Mouse (Mus musculus): ENCODE measurements around the gene Gnmt. TPM values are rescaled to one million over a fixed set of nuclear protein-coding genes. Genes with fewer than 3 reads are reported as not detected.

Gene Gnmt
- 1.2 TPM in 1 of 2 replicates, not detected in the other for polyA plus RNA-seq (2012; ENCODE audit: insufficient read depth, insufficient read length, missing spikeins)

GRCm38 (mm10) chr17:46728904-46729318, at the start of gene Gnmt:
Gene Gnmt (minus strand): TSS chr17:46729168.
- Histone ChIP-seq H3K4me3 (ENCODE audit: insufficient read depth, low read length) (no peak within 1 kb of the TSS), H3K27ac (ENCODE audit: insufficient read depth, low read depth, low read length) (no peak within 1 kb of the TSS), H3K4me1 (ENCODE audit: control insufficient read depth, insufficient read depth, low read length) (0 out of 2 replicates have a peak, but pooled peaks cover 2% of the 10 kb centered on the region)
- TF ChIP-seq CTCF (IDR thresholded peaks at IDR 0.05; ENCODE audit: low read depth, low read length) (no peak), POLR2A (IDR thresholded peaks at IDR 0.05; ENCODE audit: borderline replicate concordance, low read depth, low read length) (no peak)

DNA sequence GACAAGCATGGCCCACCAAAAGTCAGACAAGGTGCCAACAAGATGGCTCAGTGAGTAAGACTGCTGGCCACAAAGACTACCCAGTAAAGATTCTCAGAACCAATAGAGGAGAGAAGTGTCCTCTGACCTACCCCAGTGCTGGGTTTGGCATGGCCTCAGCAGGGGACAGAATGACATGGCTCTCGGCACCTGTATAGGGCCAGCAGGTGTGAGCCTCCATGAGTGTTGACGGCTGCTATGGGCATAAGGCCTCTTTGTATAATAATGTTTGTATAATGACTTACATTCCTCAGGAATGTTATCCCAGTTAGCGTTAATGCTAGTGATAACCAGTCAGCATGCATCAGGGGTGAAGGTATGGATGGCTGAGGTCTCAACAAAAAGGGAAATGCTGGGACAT, 47.1 kb upstream of the Gnmt start:
- TF ChIP-seq POLR2A (IDR thresholded peaks at IDR 0.05; ENCODE audit: borderline replicate concordance, low read depth, low read length): no peak
- no peak for TF ChIP-seq CTCF (IDR thresholded peaks at IDR 0.05; ENCODE audit: low read depth, low read length)
- peaks cover 8% of the 10 kb centered on the region for H3K4me1 ChIP-seq (ENCODE audit: control insufficient read depth, insufficient read depth, low read length)
- no peak overlapping the region for H3K27ac ChIP-seq (ENCODE audit: insufficient read depth, low read depth, low read length)
- no peak overlapping the region for H3K4me3 ChIP-seq (ENCODE audit: insufficient read depth, low read length)

GRCm38 (mm10) chr17:46775070-46775469, 46.1 kb upstream of the Gnmt start:
- TF ChIP-seq CTCF (IDR thresholded peaks at IDR 0.05; ENCODE audit: low read depth, low read length): no peak
- TF ChIP-seq POLR2A (IDR thresholded peaks at IDR 0.05; ENCODE audit: borderline replicate concordance, low read depth, low read length): no peak
- Histone ChIP-seq H3K27ac (ENCODE audit: insufficient read depth, low read depth, low read length) (no peak overlapping the region), H3K4me1 (ENCODE audit: control insufficient read depth, insufficient read depth, low read length) (peaks cover 3% of the 10 kb centered on the region; the same call in 1 of the 2 replicates), H3K4me3 (ENCODE audit: insufficient read depth, low read length) (no peak overlapping the region)

DNA sequence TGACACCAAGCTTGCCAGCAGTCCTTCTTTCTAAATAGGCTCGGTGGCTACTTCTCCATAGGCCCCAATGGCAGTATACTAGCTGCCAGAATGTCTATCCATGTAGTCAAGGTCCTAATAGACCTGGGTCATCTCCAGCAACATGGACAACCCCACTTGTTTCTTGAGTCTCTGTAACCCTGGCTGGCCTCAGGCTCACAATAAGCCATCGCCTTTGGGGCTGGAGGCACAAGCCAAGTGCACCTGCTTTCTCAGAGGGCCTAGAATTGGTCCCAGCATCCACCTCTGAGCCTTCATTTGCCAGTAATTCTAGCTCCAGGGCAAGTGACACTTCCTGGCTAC, 45.1 kb upstream of the Gnmt start:
- TF ChIP-seq CTCF (IDR thresholded peaks at IDR 0.05; ENCODE audit: low read depth, low read length): no peak
- no peak for TF ChIP-seq POLR2A (IDR thresholded peaks at IDR 0.05; ENCODE audit: borderline replicate concordance, low read depth, low read length)
- Histone ChIP-seq H3K4me3 (ENCODE audit: insufficient read depth, low read length) (peak overlapping the region; percentile 6; the same call in 1 of the 2 replicates), H3K27ac (ENCODE audit: insufficient read depth, low read depth, low read length) (0 out of 2 replicates have a peak overlapping the region, but pooled peaks have one; percentile 7), H3K4me1 (ENCODE audit: control insufficient read depth, insufficient read depth, low read length) (peaks cover 3% of the 10 kb centered on the region; the same call in 1 of the 2 replicates)

- Histone ChIP-seq H3K4me3 (ENCODE audit: insufficient read depth, low read length) (peak overlapping the region; percentile 82), H3K4me1 (ENCODE audit: control insufficient read depth, insufficient read depth, low read length) (peaks cover 3% of the 10 kb centered on the region; the same call in 1 of the 2 replicates), H3K27ac (ENCODE audit: insufficient read depth, low read depth, low read length) (peak overlapping the region; percentile 55)
- TF ChIP-seq POLR2A (IDR thresholded peaks at IDR 0.05; ENCODE audit: borderline replicate concordance, low read depth, low read length) (no peak), CTCF (IDR thresholded peaks at IDR 0.05; ENCODE audit: low read depth, low read length) (0 out of 2 replicates have a peak, but pooled peaks have one; percentile 42)
Measured at GRCm38 (mm10) chr17:46773278-46774130, 44.5 kb upstream of the Gnmt start.

- Histone ChIP-seq H3K4me3 (ENCODE audit: insufficient read depth, low read length) (peak within 1 kb of the TSS; percentile 82), H3K4me1 (ENCODE audit: control insufficient read depth, insufficient read depth, low read length) (peaks cover 3% of the 10 kb centered on the region; the same call in 1 of the 2 replicates), H3K27ac (ENCODE audit: insufficient read depth, low read depth, low read length) (peak within 1 kb of the TSS; percentile 55)
- TF ChIP-seq POLR2A (IDR thresholded peaks at IDR 0.05; ENCODE audit: borderline replicate concordance, low read depth, low read length) (peak; percentile 38; the same call in 1 of the 2 replicates), CTCF (IDR thresholded peaks at IDR 0.05; ENCODE audit: low read depth, low read length) (no peak)
Measured at GRCm38 (mm10) chr17:46772404-46773277, 43.7 kb upstream of the Gnmt start, which contains the start of gene 2310039H08Rik. Gene 2310039H08Rik (plus strand): TSS chr17:46772635.

DNA sequence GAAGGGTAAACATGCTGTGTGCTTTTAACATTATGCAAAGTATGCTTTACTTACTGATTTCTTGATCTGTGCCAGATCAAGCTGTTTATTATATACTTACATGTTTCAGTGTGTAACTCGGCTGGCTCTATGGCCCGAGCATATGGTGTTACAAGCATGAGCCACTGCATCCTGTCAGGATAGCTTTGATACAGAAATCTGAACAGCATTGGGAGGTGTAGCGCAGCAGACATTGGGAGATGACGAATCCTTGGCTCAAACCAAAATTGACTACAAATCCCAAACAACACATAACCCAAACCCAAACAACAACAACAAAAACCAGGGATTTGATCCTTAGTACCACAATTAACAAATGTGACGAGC, 43.1 kb upstream of the Gnmt start:
- Histone ChIP-seq H3K27ac (ENCODE audit: insufficient read depth, low read depth, low read length) (peak overlapping the region; percentile 52), H3K4me3 (ENCODE audit: insufficient read depth, low read length) (peak overlapping the region; percentile 82), H3K4me1 (ENCODE audit: control insufficient read depth, insufficient read depth, low read length) (peaks cover 3% of the 10 kb centered on the region; the same call in 1 of the 2 replicates)
- no peak for TF ChIP-seq CTCF (IDR thresholded peaks at IDR 0.05; ENCODE audit: low read depth, low read length)
- TF ChIP-seq POLR2A (IDR thresholded peaks at IDR 0.05; ENCODE audit: borderline replicate concordance, low read depth, low read length): no peak

GRCm38 (mm10) chr17:46771616-46772015, 42.6 kb upstream of the Gnmt start:
- H3K4me3 ChIP-seq (ENCODE audit: insufficient read depth, low read length): peak overlapping the region; percentile 82
- no peak for TF ChIP-seq CTCF (IDR thresholded peaks at IDR 0.05; ENCODE audit: low read depth, low read length)
- TF ChIP-seq POLR2A (IDR thresholded peaks at IDR 0.05; ENCODE audit: borderline replicate concordance, low read depth, low read length): no peak
- peaks cover 3% of the 10 kb centered on the region; the same call in 1 of the 2 replicates for H3K4me1 ChIP-seq (ENCODE audit: control insufficient read depth, insufficient read depth, low read length)
- H3K27ac ChIP-seq (ENCODE audit: insufficient read depth, low read depth, low read length): no peak overlapping the region

DNA sequence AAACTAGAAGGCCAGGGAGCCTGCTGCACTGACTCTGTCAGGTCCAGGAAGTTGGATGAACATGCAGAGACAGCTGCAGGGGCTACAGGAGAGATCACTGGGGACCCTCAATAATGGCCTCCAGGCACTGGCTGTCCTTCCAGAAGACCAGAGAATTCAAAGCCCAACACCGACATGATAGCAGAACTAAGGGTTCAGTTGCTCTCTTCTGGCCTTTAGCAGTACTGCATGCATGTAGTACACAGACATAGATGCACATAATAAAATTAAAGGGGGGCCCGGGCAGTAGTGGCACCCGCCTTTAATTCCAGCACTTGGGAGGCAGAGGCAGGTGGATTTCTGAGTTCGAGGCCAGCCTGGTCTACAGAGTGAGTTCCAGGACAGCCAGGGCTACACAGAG, 42.1 kb upstream of the Gnmt start:
- H3K4me3 ChIP-seq (ENCODE audit: insufficient read depth, low read length): no peak overlapping the region

More for the DNA sequence above, 42.1 kb upstream of the Gnmt start:
- TF ChIP-seq POLR2A (IDR thresholded peaks at IDR 0.05; ENCODE audit: borderline replicate concordance, low read depth, low read length): no peak
- TF ChIP-seq CTCF (IDR thresholded peaks at IDR 0.05; ENCODE audit: low read depth, low read length): no peak
- H3K4me1 ChIP-seq (ENCODE audit: control insufficient read depth, insufficient read depth, low read length): peaks cover 3% of the 10 kb centered on the region; the same call in 1 of the 2 replicates
- no peak overlapping the region for H3K27ac ChIP-seq (ENCODE audit: insufficient read depth, low read depth, low read length)

All from bone marrow macrophage, adult 2 months (primary cell).